Mouse (Mus musculus) kidney, adult 8-10 months (tissue): ENCODE results near the gene Tinagl1.
A peak's percentile ranks its signal among the peaks of the same experiment; 100 is the strongest.

Experiments
- DNase-seq, 2 experiments: peaks; one replicate each; pipeline ENCODE4 v3.0.0; 2022

Tinagl1 gene

DNA sequence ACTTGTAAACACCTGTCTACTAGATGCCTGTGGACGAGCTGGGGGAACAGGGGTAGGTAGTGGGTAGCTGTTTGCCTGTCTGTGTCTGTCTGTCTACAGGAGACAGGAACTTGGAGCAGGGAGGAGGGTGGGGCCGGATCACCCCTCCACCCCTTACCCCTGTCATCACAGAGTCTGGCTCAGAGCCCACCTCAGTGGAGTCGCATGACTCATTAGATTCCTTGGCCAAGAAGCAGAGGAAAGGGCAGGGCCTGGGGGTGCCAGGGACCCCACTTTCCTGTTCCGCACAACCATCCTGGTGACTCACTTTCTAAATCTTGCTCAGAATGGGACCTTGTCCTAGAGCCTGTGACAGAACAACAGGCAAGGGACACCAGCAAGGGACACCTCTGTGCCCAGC is 2.2 kb upstream of the Tinagl1 start:
- peak; percentile 54 to 65 for DNase-seq

DNA sequence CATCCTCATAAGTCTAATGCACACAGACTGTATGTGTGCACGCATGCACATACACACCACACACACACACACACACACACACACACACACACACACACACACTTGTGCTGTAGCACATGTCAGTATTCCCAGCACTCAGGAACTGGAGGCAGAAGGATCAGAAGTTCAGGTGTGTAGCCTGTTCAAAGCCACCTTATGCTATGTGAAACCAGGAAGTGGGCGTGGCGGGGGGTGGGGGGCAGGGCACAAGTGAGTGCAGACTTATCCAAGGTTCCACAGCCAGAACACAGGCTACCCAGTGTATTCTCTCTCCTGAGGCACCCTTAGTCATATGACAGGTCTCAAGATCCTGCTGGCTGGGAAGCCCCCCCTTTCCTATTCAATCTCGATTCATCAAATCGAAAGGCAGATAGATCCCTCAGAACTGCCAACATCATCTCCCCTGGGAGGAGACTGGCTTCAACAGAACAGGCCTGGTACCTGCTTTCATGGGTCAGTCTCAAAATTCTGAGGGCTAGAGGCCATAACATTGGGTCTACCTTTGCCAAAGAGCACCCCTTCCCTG is 1.3 kb upstream of the Tinagl1 start:
- DNase-seq, result no peak

DNA sequence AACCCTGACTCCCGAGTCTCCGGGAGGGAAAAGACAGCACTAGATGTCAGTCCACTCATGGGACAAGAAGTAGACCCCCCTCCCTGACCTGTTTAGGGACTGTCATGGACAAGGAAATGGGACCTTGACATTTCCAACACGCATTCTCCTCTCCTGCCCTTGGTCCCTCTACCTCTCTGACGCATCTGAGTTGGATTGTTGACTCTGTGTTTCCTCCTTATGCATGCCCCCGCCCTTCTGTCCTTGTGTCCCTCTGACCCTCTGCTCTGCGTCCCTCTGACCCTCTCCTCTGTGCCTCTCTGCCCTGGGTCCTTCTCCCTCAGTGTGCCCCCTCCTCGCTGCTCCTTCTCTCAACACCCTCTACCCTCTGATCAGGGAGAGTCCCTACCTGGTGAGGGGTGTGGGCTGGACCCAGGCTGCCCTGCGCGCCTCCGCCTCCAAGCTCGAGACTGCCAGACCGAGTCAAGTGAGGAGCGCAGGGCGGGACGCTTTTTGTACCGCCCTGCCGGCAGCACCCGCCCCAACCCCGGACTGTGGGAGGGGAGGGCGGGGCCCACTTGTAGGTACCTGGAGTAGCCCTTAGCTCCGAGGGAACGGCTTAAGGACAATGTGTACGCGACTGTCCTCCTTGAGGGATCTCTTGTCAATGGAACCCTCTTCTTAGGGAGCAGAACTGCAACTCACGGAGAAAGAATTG is 439 bp downstream of the Tinagl1 start:
- DNase-seq, result peak; percentile 84 to 87

DNA sequence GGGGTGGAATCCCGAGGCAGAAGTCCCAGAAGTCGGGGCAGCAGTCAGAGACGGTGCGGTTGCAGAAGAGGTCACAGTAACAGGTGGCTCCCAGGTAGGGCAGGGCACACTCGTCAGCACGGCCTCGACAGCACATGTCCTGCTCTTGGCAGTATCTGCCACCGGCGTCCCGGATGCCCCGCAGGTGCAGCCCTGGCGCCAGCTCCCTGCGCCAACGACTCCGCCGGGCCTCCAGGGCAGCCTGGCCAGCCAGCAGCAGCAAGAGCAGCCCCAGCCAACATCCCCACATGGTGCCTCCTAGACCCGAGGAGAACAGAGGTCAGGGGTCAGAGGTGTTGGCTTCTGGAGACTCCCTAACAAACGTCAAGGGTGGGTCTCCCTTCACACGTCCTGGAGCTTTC is 1.0 kb downstream of the Tinagl1 start:
- peak; percentile 39 for DNase-seq

DNA sequence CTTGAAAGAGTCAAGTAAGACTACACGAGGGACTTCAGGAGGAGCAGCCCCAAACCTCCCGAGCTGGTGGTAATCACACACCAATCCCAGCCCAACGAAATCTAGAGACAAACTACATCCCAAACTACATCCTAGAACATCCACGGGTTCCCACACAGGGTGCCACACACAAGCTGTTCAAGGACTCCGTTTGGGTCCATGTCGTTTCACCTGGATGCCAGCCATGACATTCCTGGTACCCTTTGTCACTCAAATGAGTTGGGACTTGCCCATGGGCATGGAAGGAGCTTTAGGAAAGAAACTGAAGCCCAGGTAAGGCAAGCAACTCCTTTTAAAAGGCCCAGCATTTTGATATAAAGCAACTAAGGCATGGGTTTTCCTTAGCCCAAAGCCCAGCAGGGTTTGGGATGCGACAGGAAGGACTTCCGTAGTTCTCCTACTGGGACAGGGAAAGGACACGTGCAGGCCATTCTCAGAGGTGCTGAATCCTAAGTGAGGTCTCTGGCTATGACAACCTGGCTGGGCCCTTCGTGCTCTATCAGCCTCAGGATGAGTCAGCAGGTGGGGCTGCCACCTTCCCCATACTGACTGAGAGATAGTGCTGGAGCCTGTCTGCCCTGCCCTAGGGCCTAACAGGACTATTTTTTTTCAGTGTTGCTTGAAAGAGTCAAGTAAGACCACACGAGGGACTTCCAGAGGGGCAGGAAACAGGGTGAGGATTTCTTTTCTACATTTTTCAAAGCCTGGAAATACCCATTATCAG is 1.7 kb downstream of the Tinagl1 start:
- DNase-seq, result peak; percentile 40 to 41

DNA sequence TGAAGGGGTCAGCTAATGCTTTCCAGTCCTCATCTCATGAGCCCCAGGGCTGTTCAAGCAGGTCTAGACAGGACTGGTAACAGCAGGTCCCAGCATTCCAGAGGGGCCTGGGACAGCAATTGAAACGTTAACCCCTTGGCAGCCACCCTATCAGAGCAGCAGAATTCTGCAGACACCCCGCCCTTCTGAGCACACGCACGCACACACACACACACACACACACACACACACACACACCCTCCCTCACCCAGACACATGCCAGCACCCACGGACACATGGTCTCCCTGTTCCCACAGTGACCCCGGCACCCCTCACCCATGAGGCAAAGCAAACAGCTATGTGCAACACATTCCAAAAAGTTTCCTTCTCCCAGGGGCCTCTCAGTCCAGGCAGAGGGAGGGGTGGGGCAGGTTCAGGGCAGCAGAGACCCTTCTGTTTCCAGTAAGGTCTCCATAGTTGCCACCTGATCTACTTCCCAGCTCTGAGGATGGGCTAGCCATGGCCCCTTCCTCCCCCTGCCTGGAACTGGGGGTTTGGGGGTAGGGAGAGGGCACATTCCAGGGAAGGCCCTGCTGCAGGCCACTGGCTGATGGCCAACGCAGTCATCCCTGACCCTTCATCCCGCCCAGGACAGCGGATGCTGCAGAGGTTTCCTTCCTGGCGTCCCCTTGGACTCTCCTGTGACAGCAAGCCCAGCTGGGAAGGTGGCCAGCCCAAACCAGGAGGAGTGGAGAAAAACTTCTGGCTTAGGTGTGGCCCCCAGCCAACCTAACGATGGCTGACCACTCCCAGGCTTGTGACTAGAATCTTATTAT is 2.8 kb downstream of the Tinagl1 start:
- peak; percentile 94 for DNase-seq

DNA sequence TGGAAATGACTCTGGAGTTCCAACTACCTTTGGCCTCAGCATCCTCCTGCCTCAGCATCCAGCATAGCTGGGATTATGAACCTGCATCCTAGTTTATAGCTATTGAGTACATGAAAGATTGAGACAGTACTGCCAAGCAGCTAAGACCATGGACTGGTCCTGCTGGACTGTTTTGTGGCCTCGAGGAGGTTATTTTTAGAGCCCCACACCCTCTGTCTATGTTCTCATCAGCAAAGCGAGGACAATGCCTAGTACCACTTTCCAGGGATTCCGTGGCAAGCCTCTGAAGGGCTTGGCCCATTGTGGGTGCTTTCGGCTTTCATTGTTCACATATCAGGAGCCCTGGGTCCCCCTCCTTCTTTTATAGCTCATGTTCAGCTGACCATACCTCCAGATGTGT is 4.6 kb downstream of the Tinagl1 start:
- DNase-seq, result no peak

DNA sequence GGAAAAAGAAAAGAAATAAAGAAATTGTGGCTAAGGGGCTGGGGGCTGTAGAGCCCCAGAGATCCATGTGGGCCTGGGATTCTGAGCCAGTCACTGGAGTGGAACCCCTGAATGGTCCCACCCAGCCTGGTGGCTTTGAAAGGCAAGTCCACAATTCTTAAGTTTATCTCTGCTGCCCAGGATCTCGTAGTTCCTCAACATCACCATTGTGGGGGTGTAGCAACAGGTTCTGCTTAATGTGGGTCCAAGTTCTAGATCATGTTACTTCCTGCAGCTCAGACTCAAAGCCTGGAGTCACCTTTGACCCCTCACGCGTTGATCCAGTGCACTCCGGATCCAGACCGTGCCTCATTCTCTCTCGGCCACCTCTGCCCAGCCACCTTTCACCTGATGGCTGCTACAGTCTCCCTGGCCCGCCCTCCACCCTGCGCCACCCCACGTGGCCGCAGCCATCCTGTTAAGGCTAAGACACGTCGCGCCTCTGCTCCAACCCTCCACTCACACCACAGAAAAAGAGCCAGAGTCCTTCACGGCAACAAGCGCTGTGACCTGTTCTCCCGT is 5.4 kb downstream of the Tinagl1 start:
- peak; percentile 69 to 76 for DNase-seq

DNA sequence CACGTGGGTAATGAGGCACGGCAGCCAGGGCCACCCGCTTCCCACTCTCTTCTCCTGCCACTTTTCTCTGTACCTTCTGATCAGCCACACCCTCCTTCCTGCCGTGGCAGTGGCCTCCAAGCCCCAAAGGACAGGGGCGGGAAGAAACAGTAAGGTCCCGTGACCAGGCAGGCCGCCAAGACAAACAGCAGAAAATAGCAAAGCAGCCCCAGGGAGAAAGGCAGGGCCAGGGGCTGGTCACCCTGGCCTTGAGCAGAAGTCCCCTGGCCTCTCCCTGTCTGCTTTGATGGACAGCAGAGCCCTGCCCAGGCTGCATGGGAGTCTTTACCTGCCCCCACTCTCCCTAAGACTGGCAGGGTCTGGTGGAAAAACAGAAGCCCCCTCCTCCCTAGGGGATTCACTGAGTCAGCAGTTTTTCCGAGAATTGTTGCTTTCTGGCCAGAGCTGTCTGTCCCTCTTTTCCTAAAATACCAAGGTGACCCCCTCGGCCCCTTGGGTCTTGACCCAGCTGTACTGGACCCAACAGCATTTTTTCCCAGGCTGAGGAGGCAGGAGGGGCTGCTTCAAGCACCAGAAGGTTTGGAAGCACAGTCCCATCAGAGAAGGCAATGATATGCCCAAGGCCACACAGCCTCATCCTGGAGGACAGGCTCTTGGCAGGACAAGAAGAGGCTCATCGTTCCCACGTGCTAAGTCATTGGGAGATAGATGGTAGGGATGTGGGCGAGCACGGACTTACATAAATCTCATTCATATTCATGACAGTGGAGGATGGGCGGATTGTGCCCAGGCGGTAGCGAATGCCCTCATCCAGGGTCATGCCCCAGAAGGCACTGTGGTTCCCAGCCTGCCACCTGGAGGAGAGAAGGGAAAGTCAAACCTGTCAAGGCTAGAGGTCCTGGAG is 6.4 kb downstream of the Tinagl1 start:
- peak; percentile 94 to 95 for DNase-seq

DNA sequence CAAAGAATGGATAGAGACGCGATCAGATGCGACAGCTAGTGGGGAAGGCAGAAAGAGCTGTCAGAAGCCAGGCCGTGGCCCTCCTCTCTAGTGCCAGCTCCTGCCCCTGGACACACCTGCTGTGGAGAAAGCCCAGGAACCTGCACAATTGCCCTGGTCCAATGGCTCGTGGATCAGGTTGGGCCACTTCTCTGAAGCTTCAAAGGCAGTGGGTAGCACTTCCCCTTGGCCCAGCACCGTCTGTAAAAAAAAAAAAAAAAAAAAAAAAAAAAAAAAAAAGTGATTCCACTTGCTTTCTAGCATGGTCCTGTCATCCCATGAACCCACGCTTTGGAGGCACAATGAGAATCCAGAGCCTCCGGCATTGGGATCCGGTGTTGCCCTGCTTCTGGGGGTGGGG is 7.1 kb downstream of the Tinagl1 start:
- peak in 1 of 2 experiments; percentile 22 for DNase-seq

DNA sequence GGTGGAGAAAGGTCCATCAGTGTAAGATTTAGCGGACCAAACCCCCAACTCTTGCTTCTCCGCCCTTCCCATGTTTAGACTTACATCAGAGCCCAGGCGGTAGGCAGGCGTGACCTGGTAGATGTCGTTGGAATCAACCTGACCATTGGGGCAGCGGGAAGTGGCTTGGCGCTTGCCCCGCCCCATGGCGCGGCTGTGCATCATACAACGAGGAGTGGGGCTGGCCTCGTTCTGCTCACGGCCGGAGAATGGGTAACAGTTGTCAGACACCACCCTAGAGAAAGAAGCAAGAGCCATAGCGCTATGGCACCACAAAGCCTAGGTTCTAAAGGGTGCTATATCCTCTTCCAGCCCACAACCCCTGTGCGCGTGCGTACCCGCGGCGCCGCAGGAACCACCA is 7.6 kb downstream of the Tinagl1 start:
- DNase-seq, result peak in 1 of 2 experiments; percentile 20

DNA sequence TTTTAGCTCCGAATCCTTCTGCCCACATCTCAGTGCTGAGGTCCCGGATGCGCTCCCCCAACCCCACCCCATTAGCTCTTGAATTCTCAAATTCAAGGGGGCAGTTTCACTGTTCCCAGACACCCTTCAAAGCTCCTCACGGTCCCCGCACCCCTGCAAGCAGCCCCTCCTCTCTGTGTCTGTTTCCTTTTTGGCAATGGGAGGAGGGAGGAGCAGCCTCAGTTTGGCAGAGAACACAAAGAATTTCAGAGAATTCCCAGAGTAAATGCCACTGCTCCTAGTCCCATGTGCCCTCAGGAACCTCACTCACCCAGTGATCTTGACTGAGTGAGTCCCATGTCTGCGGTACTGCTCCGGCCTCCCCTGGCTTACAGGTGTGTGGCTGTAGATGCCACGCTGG is 8.3 kb downstream of the Tinagl1 start:
- peak; percentile 19 to 22 for DNase-seq

DNA sequence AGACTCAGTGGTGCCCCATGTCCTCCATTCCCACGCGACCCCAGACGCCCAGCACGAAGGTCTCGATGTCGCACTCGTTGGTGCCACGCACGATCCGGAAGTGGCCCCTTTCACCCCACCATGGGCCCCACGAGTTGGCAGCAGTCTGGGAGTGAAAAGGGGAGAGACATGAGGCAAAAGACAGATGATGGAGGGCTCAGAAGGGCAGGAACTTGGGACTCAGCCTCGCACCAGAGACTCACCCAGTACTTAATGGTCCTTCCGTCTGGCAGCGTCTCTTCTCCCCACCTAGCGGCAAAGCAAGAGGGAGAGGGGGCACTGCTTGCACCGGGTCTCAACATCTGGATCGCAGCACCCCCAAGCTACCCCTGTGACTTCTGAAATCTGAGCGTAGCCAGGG is 8.9 kb downstream of the Tinagl1 start:
- DNase-seq, result no peak

DNA sequence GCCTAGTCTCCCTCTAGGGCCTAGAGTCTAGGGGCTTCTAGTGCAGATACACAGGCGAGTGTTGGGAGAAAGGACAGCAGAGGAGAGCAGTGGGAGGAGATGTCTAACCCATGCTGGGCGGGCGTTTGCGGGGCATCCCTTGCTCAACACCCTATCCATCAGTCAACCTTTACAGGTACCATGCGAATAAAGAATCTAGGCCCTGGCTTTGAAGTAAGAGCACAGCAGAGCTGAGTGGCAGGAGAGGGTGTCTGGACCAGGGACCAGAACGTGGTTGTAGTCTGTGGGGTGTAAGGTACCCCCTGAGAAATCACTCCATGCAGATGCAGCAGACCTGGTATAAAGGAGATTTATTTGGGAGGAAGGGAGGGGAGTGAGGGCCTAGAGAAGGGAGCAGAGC is 10.8 kb downstream of the Tinagl1 start:
- DNase-seq, result no peak

DNA sequence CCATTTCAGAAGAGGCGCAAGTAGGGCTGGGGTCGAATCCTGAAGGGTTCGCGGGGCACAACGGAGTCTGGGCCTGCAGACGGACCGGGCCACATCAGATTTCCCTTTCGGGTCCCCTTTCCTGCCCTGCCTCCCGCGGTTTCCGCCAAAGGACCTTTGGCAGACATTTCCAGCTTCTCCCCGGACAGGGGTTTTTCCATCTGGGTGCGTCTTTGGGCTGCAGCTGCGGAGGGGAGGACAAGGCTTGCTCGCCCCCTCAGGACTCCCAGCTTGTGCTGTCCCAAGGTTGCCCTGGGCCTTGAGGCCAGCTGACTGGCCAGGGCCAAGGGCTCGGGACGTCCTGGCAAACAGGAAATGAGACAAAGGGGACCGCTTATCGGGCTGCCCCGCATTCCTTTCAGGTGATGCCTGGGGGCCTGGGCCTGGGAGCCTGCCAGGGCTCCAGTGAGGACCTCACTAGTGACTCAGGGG is 11.5 kb downstream of the Tinagl1 start:
- peak; percentile 55 to 61 for DNase-seq

DNA sequence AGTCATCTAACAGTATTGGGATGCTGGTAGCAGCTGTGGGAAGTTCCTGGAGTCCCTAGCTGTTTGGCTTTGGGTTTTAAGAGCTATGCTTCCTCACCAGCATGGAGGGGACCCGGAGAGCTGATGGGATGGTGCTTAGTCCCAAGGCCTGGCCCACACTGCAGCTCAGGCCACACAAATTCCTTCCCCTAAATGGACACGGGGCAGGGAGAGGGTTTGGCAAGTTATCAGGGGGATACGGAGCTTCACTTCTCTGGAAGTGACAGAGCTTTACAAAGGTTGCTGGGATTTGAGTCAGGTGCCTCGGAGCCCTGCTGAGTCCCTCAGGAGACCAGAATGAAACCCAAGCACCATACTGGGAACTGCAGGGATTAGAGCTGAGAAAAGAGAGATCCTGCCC is 13.6 kb downstream of the Tinagl1 start:
- no peak for DNase-seq

DNA sequence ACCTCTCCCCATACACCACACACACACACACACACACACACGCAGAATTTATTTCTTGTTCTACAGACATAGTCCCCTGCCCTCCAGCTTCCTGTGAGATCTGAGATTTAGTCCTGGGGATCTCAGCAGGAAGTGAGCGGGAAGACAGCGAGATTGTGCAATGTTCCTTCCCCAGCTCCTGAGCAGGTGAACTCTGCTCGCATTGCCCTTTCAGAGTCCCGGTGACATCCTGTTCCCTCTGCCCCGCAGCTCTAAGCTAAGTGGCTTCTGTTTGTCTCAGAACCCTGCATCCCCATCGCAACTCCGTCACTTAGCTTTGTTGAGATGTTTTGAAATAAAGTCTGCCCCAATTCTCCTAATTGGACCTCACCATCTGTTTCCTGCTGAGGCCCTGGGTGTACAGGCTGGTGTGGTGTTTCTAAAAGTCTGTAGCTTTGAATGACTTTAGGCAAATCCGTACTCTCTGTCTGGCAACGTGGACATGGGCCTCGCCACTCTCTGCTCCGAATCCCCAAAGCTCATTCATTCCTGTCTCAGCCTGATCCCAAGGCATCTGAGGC is 18.0 kb downstream of the Tinagl1 start:
- no peak for DNase-seq

DNA sequence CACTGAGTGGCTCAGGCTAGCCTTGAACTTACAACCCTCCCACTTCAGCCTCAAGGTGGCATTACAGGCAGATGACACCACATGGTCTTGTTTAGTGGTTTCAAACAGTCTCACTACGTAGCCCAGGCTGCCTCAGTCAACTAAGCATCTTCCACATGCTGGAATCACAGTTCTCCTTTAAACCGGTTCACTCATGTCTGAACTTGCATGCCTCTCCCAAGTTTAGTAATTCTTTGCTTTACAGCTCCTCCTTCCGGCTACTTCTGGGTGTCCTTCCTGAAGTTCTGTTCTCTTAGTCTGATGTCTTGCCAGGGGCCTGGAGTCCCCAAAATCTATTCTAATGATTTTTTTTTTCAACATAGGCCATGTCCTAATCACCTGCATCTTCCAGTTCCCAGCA is 20.7 kb downstream of the Tinagl1 start:
- DNase-seq, result no peak

DNA sequence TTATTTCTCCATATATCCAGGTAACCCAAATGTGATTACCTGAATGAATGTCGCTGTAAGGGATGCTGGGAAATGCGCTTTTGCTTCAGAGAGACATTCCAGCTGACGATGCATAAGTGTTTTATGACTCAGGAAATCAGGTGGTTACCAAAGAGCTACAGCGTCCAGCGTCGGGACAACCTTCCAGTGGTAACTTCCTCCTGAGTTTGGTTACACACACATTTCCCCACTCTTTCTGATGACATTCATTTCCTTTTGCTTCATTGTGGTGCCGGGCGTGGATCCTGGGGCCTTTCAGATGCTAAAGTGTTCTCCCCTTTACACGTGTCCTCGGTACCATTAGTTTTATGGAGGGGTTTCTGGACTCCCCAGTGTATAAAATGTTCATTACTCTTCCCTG is 26.5 kb downstream of the Tinagl1 start:
- DNase-seq, result no peak

DNA sequence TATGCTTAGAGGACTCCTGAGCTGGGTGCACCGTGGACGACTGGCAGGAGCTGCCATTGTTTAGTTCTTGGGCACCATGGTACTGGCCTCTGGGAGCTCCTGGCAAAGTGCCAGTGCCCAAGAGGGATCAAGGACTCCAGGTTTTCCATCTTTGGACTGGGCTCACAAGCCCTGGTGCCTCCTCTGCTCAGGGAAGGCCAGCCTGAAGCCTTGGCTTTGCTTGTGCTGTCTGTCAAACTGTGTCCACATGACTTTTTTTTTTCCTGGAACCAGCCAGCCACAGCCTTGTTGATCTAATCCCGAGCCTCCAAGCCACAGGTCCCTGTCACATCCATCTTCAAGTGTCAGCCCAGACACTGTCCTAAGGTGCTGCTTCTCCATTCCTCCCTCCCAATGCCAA is 33.1 kb downstream of the Tinagl1 start:
- no peak for DNase-seq

DNA sequence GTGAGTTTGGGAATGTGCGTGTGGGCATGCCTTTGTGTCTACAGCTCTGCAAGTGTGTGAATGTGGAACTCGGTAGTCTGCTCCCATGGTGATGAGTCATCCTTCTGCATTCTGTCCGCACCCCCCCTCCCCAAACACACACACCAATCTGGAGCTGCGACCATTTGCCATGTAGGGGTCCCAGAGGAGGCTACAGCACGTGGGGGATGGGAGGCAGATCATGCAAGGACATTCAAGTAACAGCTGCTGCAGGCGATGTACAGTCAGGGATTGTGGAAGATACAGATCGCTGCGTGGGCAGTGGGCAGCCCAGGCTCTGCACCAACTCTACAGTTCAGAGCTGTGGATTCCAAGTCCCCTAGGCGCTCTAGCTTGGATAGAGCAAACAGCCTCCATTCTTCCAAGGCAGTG is 33.9 kb downstream of the Tinagl1 start:
- no peak for DNase-seq

DNA sequence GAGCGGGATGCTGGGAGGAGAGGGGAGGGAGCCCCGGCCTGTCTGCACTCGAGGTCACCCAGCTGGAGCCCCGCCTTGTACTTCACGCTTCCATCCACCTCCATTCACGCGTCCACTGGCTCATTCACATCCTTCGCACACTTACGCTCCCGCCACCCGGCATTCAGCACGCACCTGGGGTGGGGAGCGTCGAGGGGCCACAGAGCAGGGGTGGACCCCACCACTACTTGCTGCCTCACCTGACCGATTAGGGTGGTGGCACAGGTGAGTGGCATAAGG is 35.8 kb downstream of the Tinagl1 start, which contains the start of gene Hcrtr1:
Gene Hcrtr1, minus strand, starts transcription at position 146 of the 279 bp plus-strand sequence.
- no peak for DNase-seq
